Mouse (Mus musculus) hindbrain, postnatal 0 days (tissue): Measurements from ENCODE around the gene Immp1l. TPM values are rescaled to one million over a fixed set of nuclear protein-coding genes. Genes with fewer than 3 reads are reported as not detected.

Source experiments
- ATAC-seq: fragments of 200-750 bp; cut with Nextera tagmentation; 2 replicates; pipeline ENCODE4 v1.8.0; 2017; ENCODE audit warnings: mild to moderate bottlenecking, moderate TSS enrichment, moderate library complexity
- DNase-seq: peaks from one replicate; pipeline ENCODE4 v3.0.0-alpha.2; 2015; ENCODE audit warnings: low spot score
- H3K27ac ChIP-seq: fragments of 300-500 bp; sonication (generic); 2 replicates; pipeline ENCODE4 v1.5.1; 2014; ENCODE audit warnings: mild to moderate bottlenecking
- H3K27me3 ChIP-seq: fragments of 300-500 bp; sonication (generic); 2 replicates; pipeline ENCODE4 v1.6.1; 2014; ENCODE audit warnings: low read length, mixed read lengths; ENCODE audit not compliant: insufficient read depth
- H3K36me3 ChIP-seq: fragments of 300-500 bp; sonication (generic); 2 replicates; pipeline ENCODE4 v1.6.1; 2014; ENCODE audit warnings: low read length, mixed read lengths; ENCODE audit not compliant: insufficient read depth
- H3K4me1 ChIP-seq: fragments of 300-500 bp; sonication (generic); 2 replicates; pipeline ENCODE4 v1.6.1; 2014; ENCODE audit warnings: antibody characterized with exemption, low read length, mixed read lengths; ENCODE audit not compliant: insufficient read depth
- H3K4me2 ChIP-seq: fragments of 300-500 bp; sonication (generic); 2 replicates; pipeline ENCODE4 v1.6.1; 2014; ENCODE audit warnings: low read depth, mild to moderate bottlenecking, low read length, moderate library complexity, mixed read lengths
- H3K4me3 ChIP-seq: fragments of 300-500 bp; sonication (generic); 2 replicates; pipeline ENCODE4 v1.5.1; 2014; ENCODE audit warnings: low read length
- H3K9ac ChIP-seq: fragments of 300-500 bp; sonication (generic); replicated peaks from 2 replicates; pipeline ENCODE4 v1.6.1; 2014; ENCODE audit warnings: mild to moderate bottlenecking, low read length, moderate library complexity, mixed read lengths
- H3K9me3 ChIP-seq: fragments of 300-500 bp; sonication (generic); 2 replicates; pipeline ENCODE4 v1.6.1; 2016; ENCODE audit warnings: low read length, mixed read lengths
- CTCF ChIP-seq: IDR thresholded peaks from 2 replicates; pipeline ENCODE4 v1.5.1; 2016; ENCODE audit warnings: antibody characterized with exemption, control low read depth, low read depth
- WGBS: fragments of 180-500 bp; shearing (Covaris S2); extraction: QIAGEN DNeasy Blood & Tissue Kit; methylation state at CpG from one replicate; pipeline ENCODE4 v1.1.7; 2014; 5-methylcytosine and 5-hydroxymethylcytosine counted together
- polyA plus RNA-seq: library from polyadenylated mRNA; unstranded; fragments of >200 nt; fragmentation: Nextera tagmentation; extraction: Ambion mirVana; gene quantifications from 2 replicates; pipeline ENCODE4 v1.2.1, GENCODE M21; 2015
- total RNA-seq: library from RNA; depleted of rRNA; stranded (reverse); fragments of >200 nt; gene quantifications from 2 replicates; pipeline ENCODE4 v1.2.3, GENCODE M21; 2014; rRNA removed

Gene Immp1l
- total RNA-seq (29.7 and 30.8 TPM in 2 replicates), polyA plus RNA-seq (111 and 112 TPM in 2 replicates)

- Histone ChIP-seq H3K4me3 (peak within 1 kb of the TSS; percentile 70), H3K36me3 (no peaks in the 10 kb centered on the region), H3K4me2 (peak within 1 kb of the TSS; percentile 74), H3K9ac (peak within 1 kb of the TSS; percentile 67), H3K9me3 (no peaks in the 10 kb centered on the region), H3K27me3 (no peaks in the 10 kb centered on the region), H3K27ac (peak within 1 kb of the TSS; percentile 68; the same call in 1 of the 2 replicates), H3K4me1 (no peaks in the 10 kb centered on the region)
- 2% methylated on average over 39 of the region's 39 CpGs for WGBS
- no peak for TF ChIP-seq CTCF
- DNase-seq: peak; percentile 98
- peak; percentile 100 for ATAC-seq
Measured at GRCm38 (mm10) chr2:105903896-105904756, at the start of gene Immp1l, which contains the start of gene Elp4. Gene Immp1l, plus strand, starts transcription at chr2:105904638. Gene Elp4, minus strand, starts transcription at chr2:105904564.

- TF ChIP-seq CTCF: no peak
- Histone ChIP-seq H3K9ac (no peak overlapping the region), H3K27ac (0 out of 2 replicates have a peak overlapping the region, but pooled peaks have one; percentile 28), H3K4me3 (no peak overlapping the region), H3K4me1 (no peaks in the 10 kb centered on the region), H3K27me3 (no peaks in the 10 kb centered on the region), H3K36me3 (no peaks in the 10 kb centered on the region), H3K9me3 (no peaks in the 10 kb centered on the region), H3K4me2 (no peak overlapping the region)
- ATAC-seq: peak; percentile 89
- WGBS: 30% methylated on average over 2 of the region's 2 CpGs
- peak; percentile 67 for DNase-seq
Measured at GRCm38 (mm10) chr2:105854740-105855139, 49.7 kb upstream of the Immp1l start.

- H3K4me2 ChIP-seq: no peak overlapping the region
- no peaks in the 10 kb centered on the region for H3K9me3 ChIP-seq
- no peak overlapping the region for H3K9ac ChIP-seq
- H3K27me3 ChIP-seq: no peaks in the 10 kb centered on the region
- H3K36me3 ChIP-seq: no peaks in the 10 kb centered on the region
- DNase-seq (no peak), ATAC-seq (no peak)
- TF ChIP-seq CTCF: no peak
- no peaks in the 10 kb centered on the region for H3K4me1 ChIP-seq
- H3K4me3 ChIP-seq: no peak overlapping the region
- no peak overlapping the region for H3K27ac ChIP-seq
- WGBS: 84% methylated on average over 1 of the region's 1 CpGs
Measured at GRCm38 (mm10) chr2:105873403-105873802, 31.0 kb upstream of the Immp1l start.

GRCm38 (mm10) chr2:105890816-105891215 lies 13.6 kb upstream of the Immp1l start:
- Histone ChIP-seq H3K27me3 (no peaks in the 10 kb centered on the region), H3K4me2 (no peak overlapping the region), H3K4me1 (no peaks in the 10 kb centered on the region), H3K4me3 (no peak overlapping the region), H3K27ac (no peak overlapping the region), H3K36me3 (0 out of 2 replicates have a peak, but pooled peaks cover 8% of the 10 kb centered on the region), H3K9me3 (no peaks in the 10 kb centered on the region), H3K9ac (no peak overlapping the region)
- TF ChIP-seq CTCF: no peak
- ATAC-seq (no peak), DNase-seq (no peak)

- no peak for DNase-seq
- ATAC-seq: peak; percentile 61
- peak overlapping the region; percentile 70 for H3K4me3 ChIP-seq
- no peaks in the 10 kb centered on the region for H3K27me3 ChIP-seq
- no peak for TF ChIP-seq CTCF
- no peaks in the 10 kb centered on the region for H3K9me3 ChIP-seq
- H3K4me1 ChIP-seq: no peaks in the 10 kb centered on the region
- no peaks in the 10 kb centered on the region for H3K36me3 ChIP-seq
- peak overlapping the region; percentile 67; the same call in 1 of the 2 replicates for H3K27ac ChIP-seq
- peak overlapping the region; percentile 67 for H3K9ac ChIP-seq
- H3K4me2 ChIP-seq: peak overlapping the region; percentile 74
- WGBS: 0% methylated on average over 12 of the region's 12 CpGs
Measured at GRCm38 (mm10) chr2:105904757-105905146, 314 bp downstream of the Immp1l start.

GRCm38 (mm10) chr2:105908351-105908750 lies 3.9 kb downstream of the Immp1l start:
- peak; percentile 39 for TF ChIP-seq CTCF
- ATAC-seq (no peak), DNase-seq (no peak)
- Histone ChIP-seq H3K4me2 (no peak overlapping the region), H3K4me1 (no peaks in the 10 kb centered on the region), H3K4me3 (no peak overlapping the region), H3K27me3 (no peaks in the 10 kb centered on the region), H3K36me3 (no peaks in the 10 kb centered on the region; the same call in 1 of the 2 replicates), H3K9me3 (no peaks in the 10 kb centered on the region), H3K9ac (no peak overlapping the region), H3K27ac (no peak overlapping the region)
- WGBS: 83% methylated on average over 5 of the region's 5 CpGs

- no peak for ATAC-seq
Measured at GRCm38 (mm10) chr2:105910611-105911010, 6.2 kb downstream of the Immp1l start.

More at GRCm38 (mm10) chr2:105910611-105911010, 6.2 kb downstream of the Immp1l start:
- Histone ChIP-seq H3K27ac (no peak overlapping the region), H3K9me3 (no peaks in the 10 kb centered on the region), H3K4me2 (no peak overlapping the region), H3K36me3 (no peaks in the 10 kb centered on the region; the same call in 1 of the 2 replicates), H3K27me3 (no peaks in the 10 kb centered on the region), H3K4me1 (no peaks in the 10 kb centered on the region), H3K9ac (no peak overlapping the region), H3K4me3 (no peak overlapping the region)
- no peak for TF ChIP-seq CTCF
- DNase-seq: no peak
- 94% methylated on average over 3 of the region's 3 CpGs for WGBS
